In genomic region chr10:71195501-71195900, GRCm38 (mm10) we compare ENCODE assay signal across 12 mouse cellular contexts. TPM values are rescaled to one million over a fixed set of nuclear protein-coding genes. Genes with fewer than 3 reads are reported as not detected.
DNase-seq lines count a peak whose midpoint lies in the region; ATAC-seq lines count a peak whose summit lies in the region.
"Had no signal": no experiment of that assay in that cellular context is flagged by ENCODE, and none has a peak within 500 bp of the region (broad histone marks: within the 10 kb centered on the region; RNA-seq: fewer than 3 reads in every experiment).

No protein-coding gene starts in this region.

- H3K9ac ChIP-seq in heart, embryonic 14.5 days (ENCODE audit: low read length), result no peak overlapping the region
- no peak overlapping the region for H3K9ac ChIP-seq in forebrain, embryonic 11.5 days (ENCODE audit: low read length)
- H3K9ac ChIP-seq: liver, postnatal 0 days had no signal

- no peaks in the 10 kb centered on the region for H3K27me3 ChIP-seq in heart, embryonic 14.5 days (ENCODE audit: control insufficient read depth, insufficient read depth, low read length)
- no peaks in the 10 kb centered on the region for H3K27me3 ChIP-seq in forebrain, embryonic 11.5 days (ENCODE audit: control insufficient read depth, insufficient read depth, low read length)

- H3K4me2 ChIP-seq in heart, embryonic 14.5 days (ENCODE audit: low read length), result peak overlapping the region; percentile 31; the same call in 1 of the 2 replicates
- no peak overlapping the region for H3K4me2 ChIP-seq in forebrain, embryonic 11.5 days (ENCODE audit: low read depth, low read length, severe bottlenecking)

- DNase-seq in kidney, postnatal 10 days, result peak; percentile 55
- no peak for DNase-seq in kidney, adult 18-20 months
- peak; percentile 39 for DNase-seq in gastrocnemius, postnatal 14 days
- peak; percentile 20 for DNase-seq in lung, postnatal 14 days
- DNase-seq in forebrain, embryonic 11.5 days (ENCODE audit: low spot score), result no peak
- DNase-seq in spleen, postnatal 4 days (ENCODE audit: low spot score in 2 of 2), result no peak
- DNase-seq: adrenal gland, postnatal 14 days; cerebellum, postnatal 14 days; liver, postnatal 0 days; thymus, postnatal 14 days had no signal

- H3K27ac ChIP-seq in heart, embryonic 14.5 days (replicated peaks in 1 of 2; ENCODE audit: control insufficient read depth in 1 of 2, insufficient read depth in 1 of 2, low read depth in 2 of 2, low read length in 2 of 2), result peak overlapping the region in 1 of 2 experiments; percentile 47; a peak in 1 of 4 replicates
- H3K27ac ChIP-seq in forebrain, embryonic 11.5 days (ENCODE audit: low read depth, low read length), result no peak overlapping the region

- H3K4me3 ChIP-seq in heart, embryonic 14.5 days (ENCODE audit: control insufficient read depth in 1 of 2, insufficient read depth in 1 of 2, low read depth in 1 of 2, low read length in 2 of 2), result no peak overlapping the region
- H3K4me3 ChIP-seq in forebrain, embryonic 11.5 days (ENCODE audit: low read depth, low read length), result no peak overlapping the region

- ATAC-seq in heart, embryonic 14.5 days (ENCODE audit: insufficient number of reproducible peaks, insufficient read depth, low FRiP score, low read depth), result no peak
- ATAC-seq in forebrain, embryonic 11.5 days (replicated peaks; ENCODE audit: low FRiP score), result no peak
- ATAC-seq: forebrain, embryonic 14.5 days; liver, postnatal 0 days had no signal

- intact Hi-C loops in gastrocnemius, postnatal 14 days (cut with DNase I; ENCODE audit: low total_unique reads), result no loop called here

- H3K9me3 ChIP-seq in heart, embryonic 14.5 days (ENCODE audit: control insufficient read depth, low read length), result no peaks in the 10 kb centered on the region
- no peaks in the 10 kb centered on the region for H3K9me3 ChIP-seq in forebrain, embryonic 11.5 days (ENCODE audit: control insufficient read depth, low read length)

- H3K36me3 ChIP-seq in heart, embryonic 14.5 days (ENCODE audit: control insufficient read depth, insufficient read depth, low read length), result no peaks in the 10 kb centered on the region
- no peaks in the 10 kb centered on the region for H3K36me3 ChIP-seq in forebrain, embryonic 11.5 days (ENCODE audit: control insufficient read depth, insufficient read depth, low read length)

- peaks cover 10 to 20% of the 10 kb centered on the region in 2 experiments for H3K4me1 ChIP-seq in heart, embryonic 14.5 days (ENCODE audit: control insufficient read depth in 2 of 2, insufficient read depth in 2 of 2, low read length in 2 of 2)
- no peaks in the 10 kb centered on the region for H3K4me1 ChIP-seq in forebrain, embryonic 11.5 days (replicated peaks; ENCODE audit: control insufficient read depth, insufficient read depth, low read length)

- 46% methylated on average over 9 of the region's 9 CpGs for WGBS in heart, embryonic 14.5 days
- WGBS in forebrain, embryonic 11.5 days, result 52% methylated on average over 9 of the region's 9 CpGs

RNA-seq across cellular contexts. Expression of gene Bicc1, which starts 36.0 kb away (rescaled TPM):
- 10 to 100 TPM; 18.6 to 20.6 TPM for total RNA-seq in gastrocnemius, postnatal 14 days (2021)
- polyA plus RNA-seq in heart, embryonic 14.5 days (2014; fragmentation: Nextera tagmentation; extraction: Ambion mirVana), result 24.7 and 25.9 TPM in 2 replicates
- polyA plus RNA-seq in forebrain, embryonic 11.5 days (2014; fragmentation: Nextera tagmentation; extraction: Ambion mirVana), result 6.5 and 7.0 TPM in 2 replicates

RNA-seq across cellular contexts. Expression of gene Tfam, which starts 42.6 kb away (rescaled TPM):
- total RNA-seq in gastrocnemius, postnatal 14 days (2021), result 10 to 100 TPM; 48.1 to 51.2 TPM
- polyA plus RNA-seq in heart, embryonic 14.5 days (2014; fragmentation: Nextera tagmentation; extraction: Ambion mirVana), result 39.7 and 49.9 TPM in 2 replicates
- 87.2 and 99.4 TPM in 2 replicates for polyA plus RNA-seq in forebrain, embryonic 11.5 days (2014; fragmentation: Nextera tagmentation; extraction: Ambion mirVana)

Comparison
In these comparisons a context has a peak if more than half of its experiments do, and no peak if none do; other contexts are left out.
1. DNase-seq: peak in kidney, postnatal 10 days (single experiment), gastrocnemius, postnatal 14 days (single experiment) and lung, postnatal 14 days (single experiment); none in kidney, adult 18-20 months (single experiment), forebrain, embryonic 11.5 days (single experiment) and spleen, postnatal 4 days (0 of 2).